Mouse (Mus musculus) heart, adult 9 months (tissue): ENCODE measurements around the gene Cachd1.

Experiments used
- DNase-seq, 2 experiments: peaks; one replicate each; pipeline ENCODE4 v3.0.0; 2022; ENCODE audit warnings: low spot score in 2 of 2

Cachd1 gene

DNA sequence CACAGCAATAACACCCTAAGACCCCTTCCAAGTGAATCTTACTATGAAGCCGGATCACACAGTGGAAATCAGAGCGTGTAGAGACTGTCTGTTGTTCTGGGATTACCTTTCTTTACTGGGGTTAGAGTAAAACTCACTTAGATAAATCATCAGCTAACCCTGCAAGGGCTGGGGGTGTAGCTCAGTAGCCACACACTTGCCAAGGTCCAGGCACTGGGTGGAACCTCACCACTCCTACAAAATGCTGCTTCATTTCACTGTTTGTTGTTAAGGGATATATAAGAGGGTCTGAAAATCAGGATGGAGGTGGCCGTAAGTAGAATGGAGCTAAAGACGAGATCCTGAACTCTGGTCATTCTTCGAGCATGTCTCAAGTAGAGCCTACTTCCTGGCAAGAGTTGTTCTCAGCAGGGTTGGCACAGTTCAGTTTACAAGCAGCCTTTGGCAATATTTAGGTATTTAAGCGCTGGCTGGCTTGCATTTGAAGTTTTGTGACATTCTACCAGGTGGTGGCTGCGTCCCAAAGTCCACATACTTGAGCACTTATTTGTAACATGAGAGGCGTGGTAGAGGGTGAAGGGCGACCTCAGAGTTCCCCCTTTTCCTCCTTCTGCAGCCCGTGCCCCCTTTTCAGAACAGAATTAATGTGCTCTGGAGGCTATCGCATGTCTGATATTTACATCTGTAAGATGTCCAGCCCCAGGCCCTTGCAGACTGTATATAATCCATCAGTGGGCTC is 146.5 kb downstream of the Cachd1 start:
- DNase-seq: no peak

DNA sequence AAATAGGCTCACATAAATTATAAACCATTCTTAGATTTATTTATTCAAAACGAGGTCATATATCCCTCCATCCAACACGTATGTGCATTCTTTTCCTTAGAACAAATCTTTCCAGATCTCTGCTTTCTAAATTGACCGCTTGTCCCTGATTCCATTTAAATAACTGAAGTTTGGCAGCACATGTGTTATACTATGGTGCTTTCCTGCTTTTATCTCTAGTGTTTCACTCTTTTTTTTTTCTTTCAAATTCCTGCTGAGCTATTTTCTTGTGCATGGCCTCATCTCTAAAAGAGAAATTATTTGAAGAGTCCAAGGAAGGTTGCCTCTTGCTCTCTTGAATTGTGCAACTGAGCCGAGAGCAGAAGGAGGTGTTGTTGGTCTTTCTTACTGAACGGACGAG is 147.1 kb downstream of the Cachd1 start:
- no peak for DNase-seq

DNA sequence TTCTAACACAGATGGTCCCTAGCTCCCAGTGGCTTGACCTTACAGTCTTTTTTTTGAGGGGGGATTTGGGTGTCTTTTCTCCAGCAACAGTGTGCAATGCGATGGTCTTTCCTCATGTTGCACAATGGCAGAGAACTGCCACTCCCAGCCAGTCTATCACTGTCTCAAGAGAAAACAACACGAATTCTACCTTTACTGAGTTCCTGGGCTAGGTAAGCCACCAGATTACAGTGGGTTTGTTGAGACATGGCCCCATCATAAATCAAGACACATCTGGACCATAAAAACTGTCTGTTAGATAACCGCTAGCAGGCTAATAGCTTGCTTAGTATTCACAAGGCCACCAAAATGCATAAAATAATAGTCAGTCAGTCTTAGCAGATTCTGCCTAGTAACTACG is 147.8 kb downstream of the Cachd1 start:
- DNase-seq: no peak

DNA sequence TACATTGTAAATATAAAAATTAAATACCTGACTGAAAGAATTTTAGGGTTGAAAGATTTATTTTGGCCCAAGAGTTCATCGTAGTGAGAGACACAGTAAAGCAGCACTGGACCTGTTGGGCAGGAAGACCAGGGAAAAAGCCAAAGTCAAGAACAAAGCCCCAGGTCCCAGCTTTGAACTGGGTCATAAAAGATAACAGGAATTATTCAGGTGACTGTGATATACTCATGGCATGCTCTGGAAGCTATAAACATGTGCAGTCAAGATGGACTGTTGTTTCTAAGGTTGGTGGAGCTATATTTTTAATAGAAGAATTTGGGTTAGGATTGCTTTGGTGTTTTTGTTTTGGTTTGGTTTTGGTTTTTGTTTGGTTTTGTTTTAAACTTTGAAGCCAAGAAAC is 148.7 kb downstream of the Cachd1 start:
- DNase-seq: no peak

DNA sequence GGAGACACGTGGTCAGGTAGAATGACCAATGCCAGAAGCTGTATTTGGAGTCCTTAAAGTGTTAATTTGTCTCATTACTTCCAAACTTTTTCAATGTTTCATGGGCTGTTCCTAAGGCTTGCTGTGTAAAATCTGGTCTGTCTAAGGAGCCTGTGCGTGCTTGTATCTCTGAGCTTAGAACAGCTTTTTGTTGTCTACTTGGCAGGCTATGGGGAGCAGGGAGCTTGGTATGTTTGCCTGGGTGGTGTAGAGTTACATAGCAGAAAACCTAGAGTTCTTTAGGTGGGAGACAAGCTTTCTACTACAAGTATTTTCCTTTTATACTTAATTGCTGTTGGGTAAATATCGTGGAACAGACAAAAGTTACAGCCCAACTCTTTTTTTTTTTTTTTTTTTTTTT is 150.1 kb downstream of the Cachd1 start:
- DNase-seq: no peak

DNA sequence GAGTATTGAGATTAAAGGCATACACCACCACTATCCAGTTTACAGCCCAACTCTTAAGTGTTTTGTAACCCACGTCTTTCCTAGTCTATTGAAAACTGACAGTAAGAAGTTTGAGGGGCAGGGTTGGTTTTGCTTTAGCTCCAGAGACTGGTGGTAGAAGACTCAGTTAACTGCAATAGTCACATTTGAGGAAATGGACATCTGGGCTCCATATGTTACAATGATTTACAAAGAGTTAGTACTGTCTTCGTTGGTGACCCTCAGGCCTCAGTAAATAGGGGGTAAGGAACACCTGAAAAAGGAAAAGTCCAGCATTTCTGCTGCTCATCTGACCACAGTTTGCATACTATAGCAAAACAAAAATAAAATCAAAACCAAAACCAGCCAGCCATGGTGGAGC is 150.6 kb downstream of the Cachd1 start:
- no peak for DNase-seq

DNA sequence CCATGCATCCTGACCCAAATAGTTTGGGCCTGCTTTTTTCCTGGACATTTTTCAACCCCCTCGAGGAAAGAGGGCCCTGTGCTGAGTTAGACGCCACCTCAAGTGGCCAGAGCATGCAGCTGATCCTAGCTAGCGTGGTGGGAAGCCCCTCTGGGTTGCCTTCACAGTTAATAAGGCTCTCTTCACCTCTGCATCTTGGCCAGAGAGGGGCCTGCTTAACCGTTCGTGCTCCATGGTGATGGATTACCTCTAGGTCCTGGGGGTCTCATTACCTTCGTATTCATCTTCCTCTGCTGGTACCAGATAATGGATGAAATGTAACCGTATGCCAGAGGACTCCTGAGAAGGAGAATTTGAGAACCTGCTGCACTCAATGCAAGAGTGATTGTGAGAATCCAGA is 167.2 kb downstream of the Cachd1 start:
- no peak for DNase-seq

DNA sequence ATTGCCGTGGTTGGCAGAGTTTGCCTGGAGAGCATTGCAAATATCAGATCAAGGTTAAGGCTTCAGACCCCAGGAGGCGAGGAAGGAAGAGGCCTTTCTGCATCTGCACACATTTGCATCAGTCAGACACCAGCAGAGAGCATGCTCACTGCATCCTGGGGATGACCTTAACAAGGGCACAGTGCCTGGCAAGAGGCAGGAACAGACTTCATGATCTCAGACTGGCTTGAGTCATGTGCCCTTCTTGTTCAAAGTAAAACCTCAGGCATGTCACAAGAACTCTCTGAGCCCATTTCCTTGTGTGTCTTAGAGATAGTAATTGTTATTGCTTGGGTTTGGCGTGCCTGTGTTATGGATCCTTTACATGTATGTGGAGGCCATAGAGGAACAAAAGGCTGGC is 167.8 kb downstream of the Cachd1 start:
- no peak for DNase-seq

DNA sequence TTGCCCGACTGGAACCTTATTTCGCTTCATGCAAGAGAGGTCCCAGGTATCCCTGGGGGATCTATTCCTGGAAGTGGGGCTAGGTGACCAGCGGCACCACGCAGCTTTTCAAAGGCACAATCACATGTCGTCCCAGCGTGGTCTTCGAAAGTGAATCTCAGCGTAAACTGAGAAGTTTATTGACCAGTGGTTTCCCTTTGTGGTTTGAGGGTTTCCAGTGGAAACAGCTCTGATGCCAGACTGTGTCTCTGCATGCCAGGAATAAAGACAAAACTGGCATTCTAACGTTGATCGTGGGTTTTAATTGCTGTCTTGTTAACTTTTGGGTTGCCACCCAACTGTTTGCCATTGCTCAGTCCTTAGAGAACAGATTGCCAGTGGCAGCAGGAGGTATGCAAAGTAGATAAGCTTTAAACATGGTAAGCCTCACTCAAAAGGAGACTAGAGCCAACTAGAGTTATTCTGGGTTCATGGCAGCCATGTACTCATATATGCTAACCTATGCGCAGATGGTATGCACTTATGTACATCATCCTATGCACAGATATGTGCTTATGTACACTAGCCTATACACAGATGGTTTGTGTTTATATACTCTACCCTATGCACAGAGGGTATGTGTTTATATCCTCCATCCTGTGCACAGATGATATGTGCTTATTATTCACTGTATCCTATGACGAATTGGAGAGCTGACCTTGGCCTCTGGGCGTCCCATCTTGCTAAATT is 168.9 kb downstream of the Cachd1 start:
- DNase-seq: no peak

DNA sequence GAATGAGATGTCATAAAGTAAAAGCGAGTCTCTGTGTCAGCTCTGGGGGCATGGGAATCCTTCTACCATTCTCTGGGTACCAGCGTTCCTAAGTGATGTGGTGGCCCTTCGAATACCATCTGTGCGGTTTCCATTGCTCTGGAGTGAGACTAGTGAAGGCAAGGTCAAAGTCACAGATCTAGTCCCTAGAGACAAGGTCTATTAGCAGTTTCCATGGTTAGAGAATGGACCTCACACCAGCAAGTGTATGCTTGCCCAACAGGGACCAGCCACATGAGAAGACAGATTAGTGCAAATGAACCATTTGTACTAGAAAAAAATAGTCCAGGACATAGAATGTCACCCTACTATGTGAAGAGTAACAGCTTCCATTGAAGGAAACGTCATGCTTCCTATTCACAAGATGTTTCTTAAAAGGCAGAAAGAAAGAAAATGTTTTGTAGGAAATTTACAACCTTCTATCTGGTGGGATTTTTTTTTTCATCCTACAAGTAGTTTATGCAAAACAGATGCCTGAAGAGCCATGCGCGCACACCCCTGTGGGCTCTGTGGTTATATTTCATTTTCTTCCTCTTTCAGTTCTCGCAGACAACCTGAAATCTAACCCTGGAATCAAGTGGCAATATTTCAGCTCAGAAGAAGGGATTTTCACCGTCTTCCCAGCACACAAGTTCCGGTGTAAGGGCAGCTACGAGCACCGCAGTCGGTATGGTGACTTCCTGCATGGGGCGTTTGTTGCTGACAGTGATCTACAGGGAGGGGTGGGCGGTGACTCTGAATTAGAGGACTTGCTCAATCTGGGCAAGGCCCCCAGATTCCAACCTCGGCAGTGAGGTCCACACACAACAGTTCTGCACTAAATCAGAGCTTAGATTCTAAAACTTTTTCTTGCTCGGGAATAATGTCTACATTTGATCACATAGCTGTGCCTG is 172.3 kb downstream of the Cachd1 start:
- DNase-seq: no peak

DNA sequence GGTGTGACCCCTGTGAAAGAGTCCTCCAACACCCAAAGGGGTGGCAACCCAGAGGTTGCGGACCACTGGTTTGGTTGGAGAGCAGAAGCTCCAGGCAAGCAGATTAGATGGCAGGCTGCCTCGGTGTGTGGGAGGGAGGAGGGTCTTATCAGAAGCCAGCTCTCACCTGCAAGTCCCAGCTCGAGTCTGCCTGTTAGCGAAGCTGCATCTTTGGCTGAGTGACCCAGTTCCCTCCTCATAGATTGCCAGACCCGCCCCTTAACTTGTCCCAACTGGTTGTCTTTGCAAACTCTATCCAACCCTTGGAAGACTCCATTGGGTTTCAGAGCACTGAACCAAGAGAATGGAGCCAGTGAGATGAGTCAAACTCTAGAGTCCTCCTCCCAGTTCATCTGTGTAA is 173.8 kb downstream of the Cachd1 start:
- no peak for DNase-seq

DNA sequence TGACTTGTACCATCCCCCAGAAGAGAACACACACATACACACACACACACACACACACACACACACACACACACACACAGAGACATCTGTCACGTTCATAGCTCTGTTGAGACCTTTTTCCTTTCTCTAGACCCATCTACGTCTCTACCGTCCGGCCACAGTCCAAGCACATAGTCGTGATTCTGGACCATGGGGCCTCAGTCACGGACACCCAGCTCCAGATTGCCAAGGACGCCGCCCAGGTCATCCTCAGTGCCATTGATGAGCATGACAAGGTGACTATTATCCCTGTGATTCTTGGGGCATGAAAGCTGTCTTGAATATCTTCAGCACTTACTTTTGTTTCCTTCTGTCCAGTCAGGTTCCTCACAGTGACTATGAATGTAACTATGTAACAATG is 175.4 kb downstream of the Cachd1 start:
- no peak for DNase-seq

DNA sequence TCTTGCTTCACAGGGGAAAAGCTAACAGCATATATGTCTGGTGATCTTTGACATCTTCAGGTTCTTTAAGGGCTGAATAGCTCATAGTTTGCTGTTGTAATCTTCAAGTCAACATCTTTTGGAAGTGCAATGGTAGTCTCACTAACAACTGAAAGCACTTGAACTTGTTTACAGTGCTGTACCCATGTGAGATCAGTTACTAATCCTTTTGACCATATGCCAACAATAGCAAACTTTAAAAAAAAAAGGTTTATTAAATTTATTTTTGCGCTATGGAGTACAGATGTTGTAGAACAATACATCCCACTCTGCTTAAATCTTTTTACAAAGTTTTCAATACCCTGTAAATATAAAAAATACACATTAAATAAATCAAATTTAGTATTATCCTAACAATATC is 186.9 kb downstream of the Cachd1 start:
- no peak for DNase-seq

DNA sequence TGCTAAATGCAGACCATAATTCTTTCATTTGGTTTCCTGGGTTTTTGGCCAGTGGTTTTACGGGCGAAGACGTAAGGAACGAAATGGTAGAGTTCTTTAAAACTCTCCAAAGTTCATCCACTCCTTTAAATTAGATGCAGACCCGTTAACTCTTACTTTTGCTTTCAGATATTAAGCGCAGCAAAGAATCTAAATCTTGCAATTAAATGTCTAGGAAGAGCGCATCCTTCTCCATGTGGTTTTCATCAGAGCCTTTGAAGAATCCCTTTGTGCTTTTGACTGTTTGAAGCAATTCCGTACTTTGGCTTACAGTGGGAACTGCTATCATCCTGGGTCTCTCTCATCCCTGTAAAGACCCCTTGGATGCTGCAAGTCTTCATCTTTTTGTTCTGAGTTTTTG is 187.3 kb downstream of the Cachd1 start:
- DNase-seq: no peak

DNA sequence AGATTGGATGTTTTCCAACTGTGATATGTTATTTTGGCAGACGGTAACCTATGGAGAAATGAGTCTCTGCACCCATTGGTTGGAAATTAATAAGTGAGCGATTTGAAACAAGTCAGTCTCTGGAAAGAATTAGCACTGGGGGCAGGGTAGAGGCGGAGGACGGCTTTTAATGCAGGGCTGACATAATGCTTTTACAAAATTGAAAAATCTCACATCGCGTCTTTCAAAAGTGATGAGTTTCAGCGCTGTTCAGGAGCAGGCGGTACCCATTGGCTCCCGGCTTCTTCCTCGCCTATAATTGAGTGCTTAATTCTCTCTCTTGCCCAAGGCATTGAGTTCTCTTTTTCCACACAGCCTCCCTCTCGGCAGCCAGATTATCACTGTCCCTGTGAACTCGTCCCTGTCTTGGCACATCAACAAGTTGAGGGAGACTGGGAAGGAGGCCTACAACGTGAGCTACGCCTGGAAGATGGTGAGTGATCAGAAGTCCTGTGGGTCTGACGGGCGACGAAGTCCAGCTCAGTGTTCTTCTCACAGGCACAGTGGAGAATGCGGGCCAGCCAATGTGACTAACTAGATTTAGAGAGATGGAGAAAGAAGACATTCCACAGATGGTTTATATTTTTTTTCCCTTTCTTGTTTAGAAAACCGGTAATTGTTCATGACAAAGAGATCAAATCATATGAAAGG is 191.4 kb downstream of the Cachd1 start:
- DNase-seq: no peak

DNA sequence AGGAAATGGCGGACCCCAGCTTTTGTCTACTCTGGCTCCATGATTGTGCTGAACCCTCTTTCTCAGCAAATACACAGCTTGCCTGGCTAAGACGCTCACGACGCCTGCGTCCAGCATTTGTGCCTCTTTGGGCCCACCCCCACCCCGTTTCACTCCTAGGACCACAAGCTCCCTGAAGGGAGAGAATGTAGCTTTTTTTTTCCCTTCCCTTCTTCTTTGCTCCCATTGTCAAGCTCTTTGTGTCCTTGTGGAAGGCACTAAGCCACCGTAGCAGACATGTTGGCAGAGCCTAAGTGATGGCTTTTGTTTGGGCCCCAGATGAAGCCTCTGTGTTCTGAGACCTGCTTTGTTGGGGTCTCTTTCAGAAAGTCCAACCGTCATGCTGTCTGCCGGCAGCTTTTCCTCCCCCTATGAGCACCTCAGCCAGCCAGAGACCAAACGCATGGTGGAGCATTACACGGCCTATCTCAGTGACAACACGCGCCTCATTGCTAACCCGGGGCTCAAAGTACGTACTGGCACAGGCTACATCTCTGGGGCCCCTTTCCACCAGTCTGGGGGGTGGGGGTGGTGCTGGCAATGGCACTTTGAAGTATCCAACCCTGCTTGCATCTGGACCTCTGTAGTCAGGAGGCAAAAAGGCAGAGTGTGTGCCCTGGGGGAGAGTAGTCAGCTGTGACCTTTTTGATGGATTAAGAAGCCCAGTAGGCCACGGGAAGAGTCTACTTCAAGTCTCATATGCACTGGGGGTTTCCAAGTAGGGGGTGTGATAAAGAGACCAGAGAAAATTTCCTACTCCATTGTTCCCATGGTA is 197.4 kb downstream of the Cachd1 start:
- no peak for DNase-seq

DNA sequence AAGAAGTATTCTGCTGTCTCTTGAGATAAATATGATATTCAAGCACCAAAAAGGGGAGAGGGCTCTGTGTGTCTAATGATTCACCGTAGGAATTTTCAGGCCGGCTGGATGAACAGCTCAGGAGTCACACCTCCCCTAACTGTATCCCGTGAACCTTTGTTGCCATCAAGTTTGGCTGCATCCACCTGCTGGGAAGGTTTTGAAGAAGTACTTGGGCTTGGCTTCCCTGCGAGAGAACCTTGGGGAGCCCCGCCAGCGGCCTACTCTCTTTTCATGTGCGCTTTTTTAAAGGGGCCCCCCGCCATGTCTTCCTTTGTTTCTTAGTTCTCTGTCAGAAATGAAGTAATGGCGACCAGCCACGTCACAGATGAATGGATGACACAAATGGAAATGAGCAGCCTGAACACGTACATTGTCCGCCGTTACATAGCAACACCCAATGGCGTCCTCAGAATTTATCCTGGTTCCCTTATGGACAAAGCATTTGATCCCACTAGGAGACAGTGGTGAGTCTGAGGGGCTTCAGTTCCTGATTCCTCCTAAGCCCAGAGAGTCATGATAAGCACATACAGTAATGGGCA is 198.1 kb downstream of the Cachd1 start:
- no peak for DNase-seq

DNA sequence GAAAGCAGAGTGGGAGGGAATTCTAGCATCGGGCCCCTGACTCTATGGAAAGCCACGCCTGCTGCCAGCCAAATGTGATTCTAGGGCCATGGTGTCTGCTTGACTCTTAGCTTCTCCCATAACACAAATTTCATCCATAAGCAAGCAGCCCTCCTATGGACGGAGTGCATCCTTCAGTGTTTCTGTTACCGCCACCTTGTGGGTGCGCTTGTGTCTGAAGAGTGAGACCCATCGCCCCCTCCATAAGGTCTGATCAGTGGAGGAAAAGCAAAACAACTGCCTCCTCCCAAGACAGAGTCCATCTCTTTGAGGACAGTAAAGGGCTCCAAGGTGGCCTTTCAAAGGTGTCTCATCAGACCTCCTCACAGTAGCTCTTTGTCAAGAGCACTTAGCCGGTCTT is 201.0 kb downstream of the Cachd1 start:
- no peak for DNase-seq

DNA sequence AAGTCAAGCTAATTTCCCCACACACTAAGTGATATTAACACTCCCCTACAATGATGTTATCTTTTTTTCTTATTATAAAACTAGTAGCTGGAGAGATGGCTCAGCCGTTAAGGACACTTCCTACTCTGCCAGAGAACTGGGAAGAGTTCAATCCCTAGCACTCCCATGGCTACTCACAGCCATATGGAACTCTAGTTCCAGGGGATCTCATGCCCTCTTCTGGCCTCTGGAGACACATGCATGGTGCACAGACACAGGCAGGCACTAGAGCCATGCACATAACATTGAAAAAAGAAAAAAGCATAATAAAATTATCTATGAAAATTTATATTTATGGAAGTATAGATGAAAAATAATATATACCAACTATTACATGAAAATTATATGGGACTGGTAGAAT is 210.7 kb downstream of the Cachd1 start:
- no peak for DNase-seq

DNA sequence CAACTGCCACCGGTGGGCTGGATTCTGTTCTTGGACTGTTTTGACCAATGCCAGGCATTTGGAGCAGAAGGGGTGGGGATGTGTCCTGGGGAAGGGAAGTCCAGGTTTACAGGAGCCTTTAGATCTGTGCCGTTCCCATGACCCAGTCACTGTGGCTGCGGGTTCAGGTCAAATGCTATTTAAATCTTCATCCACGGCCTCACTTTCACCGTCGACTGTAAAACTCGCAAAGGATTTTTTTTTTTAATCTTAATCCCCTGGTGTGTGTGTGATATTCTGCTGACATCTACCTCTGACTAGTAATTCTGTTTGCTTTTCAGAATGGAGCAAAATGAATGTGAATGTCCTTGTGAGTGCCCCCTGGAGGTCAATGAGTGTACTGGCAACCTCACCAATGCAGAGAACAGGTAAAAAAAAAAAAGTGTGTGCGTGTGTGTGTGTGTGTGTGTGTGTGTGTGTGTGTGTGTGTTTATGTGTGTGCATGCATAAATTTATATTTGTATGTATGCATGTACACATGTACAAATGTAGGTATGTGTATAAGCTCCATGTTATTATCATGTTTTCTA is 211.8 kb downstream of the Cachd1 start:
- DNase-seq: peak in 1 of 2 experiments; percentile 12
